Mouse (Mus musculus): Measurements from ENCODE around the gene Fam57a.

Fam57a gene

DNA sequence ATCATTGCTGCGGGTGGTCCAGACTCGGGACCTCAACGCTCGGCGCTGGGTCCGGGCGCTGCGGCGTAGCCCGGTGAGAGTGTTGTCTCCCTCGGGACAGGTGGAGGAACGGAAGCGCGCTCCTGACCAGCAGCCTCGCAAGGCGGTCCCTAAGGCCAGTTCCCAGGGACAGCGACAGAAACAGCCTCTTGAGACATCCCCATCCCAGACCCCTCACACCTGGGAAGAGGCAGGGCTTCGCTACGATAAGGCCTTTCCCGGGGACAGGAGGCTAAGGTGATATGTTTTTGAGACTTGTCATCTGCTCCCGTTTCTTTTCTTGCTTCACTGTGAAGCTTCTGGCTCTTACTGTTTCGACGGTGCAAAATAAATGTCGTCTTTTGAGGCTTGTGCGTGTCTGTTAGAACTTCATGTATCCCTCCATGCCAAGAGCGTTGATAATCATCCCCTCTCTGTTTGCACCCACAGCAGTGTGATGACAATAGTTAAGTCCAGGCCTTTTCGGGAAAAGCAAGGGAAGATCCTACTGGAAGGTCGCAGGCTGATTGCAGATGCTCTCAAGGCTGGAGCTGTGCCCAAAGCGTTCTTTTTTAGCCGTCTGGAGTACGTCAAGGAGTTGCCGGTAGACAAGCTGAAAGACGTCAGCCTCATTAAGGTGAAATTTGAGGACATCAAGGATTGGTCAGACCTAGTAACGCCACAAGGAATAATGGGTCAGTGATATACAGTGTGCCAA, 64.5 kb downstream of the Fam57a start:
- DNase-seq (ENCODE audit: low read depth, low spot score), result no peak

- no peak for DNase-seq (ENCODE audit: low read depth, low spot score)
Measured at GRCm38 (mm10) chr11:76246439-76246838, 67.0 kb downstream of the Fam57a start.

GRCm38 (mm10) chr11:76247239-76247638, 67.8 kb downstream of the Fam57a start:
- DNase-seq (ENCODE audit: low read depth, low spot score), result no peak

GRCm38 (mm10) chr11:76252036-76252435, 72.6 kb downstream of the Fam57a start:
- no peak for DNase-seq (ENCODE audit: low read depth, low spot score)

- DNase-seq (ENCODE audit: low read depth, low spot score), result no peak
Measured at GRCm38 (mm10) chr11:76253145-76253917, 73.9 kb downstream of the Fam57a start.

DNA sequence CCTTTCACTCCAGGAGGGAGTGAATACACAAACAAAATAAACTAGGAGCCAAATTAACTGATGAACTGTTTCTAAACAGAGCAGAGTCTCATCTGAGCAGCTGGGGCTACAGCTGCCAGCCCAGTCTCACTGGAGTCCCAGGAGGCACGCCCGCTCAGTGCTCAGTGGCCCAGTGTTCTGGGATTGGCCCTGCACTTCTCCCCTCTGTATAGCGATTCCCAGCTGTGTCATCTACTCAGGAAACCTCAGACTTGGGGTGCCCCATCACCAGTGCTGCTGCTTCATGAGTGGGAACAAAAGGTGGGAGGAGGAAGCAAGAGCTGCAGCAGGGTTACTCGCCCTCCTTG, 74.4 kb downstream of the Fam57a start:
- no peak for DNase-seq (ENCODE audit: low read depth, low spot score)

DNA sequence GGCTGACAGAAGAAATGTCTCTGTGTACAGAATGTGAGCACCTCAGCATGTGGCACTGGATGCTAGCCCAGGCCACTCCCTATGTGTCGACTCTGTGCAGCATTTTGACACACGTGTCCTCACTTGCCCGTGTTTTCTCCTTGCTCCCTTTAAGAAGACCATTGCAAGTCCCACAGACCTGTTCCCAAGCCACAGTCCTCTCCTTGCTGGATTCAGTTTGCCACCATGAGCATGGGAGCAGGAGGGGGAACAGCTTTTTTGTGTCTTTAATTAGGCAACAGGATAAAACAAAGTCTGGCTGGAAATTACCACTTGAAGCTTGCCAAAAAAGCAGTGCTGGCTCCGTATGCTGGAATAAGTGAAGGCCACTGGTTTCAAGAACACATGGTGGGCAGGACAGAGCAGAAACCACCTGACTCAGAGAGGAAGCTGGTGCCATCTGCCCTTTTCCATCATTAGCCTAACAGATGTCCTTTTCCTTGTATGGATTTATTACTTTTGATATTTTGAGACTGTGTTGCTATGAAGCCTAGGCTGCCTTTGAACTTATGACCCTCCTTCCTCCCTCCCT, 76.0 kb downstream of the Fam57a start:
- no peak for DNase-seq (ENCODE audit: low read depth, low spot score)

DNA sequence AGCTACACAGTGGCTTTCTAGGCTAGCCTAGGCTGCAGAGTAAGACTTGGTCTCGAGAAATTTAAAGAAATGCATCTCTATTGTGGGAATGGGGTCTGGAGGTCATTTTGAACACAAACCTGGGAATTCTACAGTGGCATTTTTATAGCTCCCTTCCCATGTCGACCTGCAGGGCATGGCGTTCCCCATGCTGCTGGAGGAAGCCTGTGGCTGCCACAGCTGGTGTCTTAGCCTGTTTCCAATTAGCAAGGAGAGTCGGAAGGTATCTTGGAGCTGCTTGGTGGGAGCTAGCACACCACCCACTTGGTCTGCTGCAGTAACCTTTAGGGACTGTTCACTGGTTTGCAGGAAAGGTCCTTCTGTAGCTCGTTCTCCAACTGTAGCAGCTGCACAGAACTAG, 76.7 kb downstream of the Fam57a start:
- no peak for DNase-seq (ENCODE audit: low read depth, low spot score)

DNA sequence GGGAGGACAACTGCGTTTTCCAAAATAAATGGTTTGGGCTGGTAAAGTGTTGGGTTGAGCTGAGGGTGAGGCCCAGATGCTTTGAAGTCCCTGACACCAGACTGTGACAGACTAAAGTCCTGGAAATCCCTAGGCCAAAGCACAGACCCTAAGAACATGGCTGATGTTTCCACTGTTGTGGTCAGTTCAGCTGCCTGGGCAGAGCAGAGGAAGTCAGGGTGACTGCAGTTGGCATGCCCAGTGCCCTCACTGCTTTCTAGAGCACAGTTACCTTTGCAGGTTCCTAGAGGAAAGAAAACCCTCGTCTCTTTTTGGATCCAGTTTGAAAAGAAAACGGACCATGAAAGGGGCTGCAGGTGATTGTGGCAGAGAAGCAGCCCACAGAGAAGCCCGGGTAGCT, 77.9 kb downstream of the Fam57a start:
- DNase-seq (ENCODE audit: low read depth, low spot score), result no peak

DNA sequence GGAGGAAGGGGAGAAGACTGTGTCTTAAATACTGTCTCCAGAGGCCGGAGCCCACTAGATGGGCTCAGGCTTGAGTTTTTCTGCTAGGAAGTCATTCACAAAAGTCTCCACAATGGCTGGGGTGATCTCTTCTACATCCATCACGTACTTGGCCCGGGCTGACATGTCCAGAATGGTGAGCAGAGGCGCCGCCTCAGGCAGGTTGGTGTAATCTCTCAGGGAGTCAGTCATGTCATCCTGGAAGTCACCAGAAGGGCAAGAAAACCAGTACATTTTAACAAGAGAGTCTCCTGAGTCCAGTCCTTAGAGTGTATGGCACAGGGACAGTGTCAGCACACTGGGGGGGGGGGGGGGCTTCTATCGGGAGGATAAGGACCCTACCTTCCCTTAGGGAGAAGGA, 79.0 kb downstream of the Fam57a start:
- no peak for DNase-seq (ENCODE audit: low read depth, low spot score)

DNA sequence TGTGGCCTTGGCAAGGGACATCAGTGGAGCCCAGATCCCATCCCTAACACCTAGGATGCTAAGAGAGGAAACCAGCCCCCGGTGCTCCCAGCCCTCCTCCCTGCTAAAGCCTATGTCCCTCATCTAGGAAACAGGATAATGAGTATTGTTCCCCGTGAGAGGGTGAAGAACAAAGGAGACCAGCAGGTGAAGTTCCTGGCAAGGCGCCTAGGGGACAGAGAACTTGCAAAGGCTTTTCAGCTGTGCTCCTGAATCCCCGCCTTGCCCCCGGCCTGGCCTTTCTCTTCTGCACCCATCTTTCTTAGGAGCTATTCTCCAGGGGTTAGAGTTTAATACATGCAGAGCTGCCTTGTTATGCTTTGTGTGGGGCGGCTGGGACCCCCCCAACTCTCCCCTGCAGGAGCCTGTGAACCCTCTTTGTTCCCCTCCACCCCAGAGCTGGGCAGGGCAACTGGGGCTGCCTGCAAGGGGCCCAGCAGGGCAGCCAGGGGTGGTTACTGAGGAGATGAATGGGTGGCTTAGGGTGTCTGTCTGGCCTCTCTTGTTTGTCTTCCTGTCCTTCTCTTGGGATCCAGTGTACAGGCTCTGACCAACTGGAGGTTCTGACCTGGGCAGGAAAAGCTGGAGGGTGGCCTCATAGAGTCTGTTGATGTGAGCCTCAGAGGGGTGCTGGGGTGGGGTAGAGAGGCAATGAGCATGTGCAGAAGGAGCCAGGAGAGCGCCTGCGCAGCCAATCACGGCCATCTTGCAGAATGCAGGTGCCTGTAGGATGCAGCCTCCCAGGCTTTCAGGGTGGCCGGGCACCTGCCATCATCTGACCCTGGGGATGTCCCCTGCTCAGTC, 81.0 kb downstream of the Fam57a start:
- DNase-seq (ENCODE audit: low read depth, low spot score), result no peak

DNA sequence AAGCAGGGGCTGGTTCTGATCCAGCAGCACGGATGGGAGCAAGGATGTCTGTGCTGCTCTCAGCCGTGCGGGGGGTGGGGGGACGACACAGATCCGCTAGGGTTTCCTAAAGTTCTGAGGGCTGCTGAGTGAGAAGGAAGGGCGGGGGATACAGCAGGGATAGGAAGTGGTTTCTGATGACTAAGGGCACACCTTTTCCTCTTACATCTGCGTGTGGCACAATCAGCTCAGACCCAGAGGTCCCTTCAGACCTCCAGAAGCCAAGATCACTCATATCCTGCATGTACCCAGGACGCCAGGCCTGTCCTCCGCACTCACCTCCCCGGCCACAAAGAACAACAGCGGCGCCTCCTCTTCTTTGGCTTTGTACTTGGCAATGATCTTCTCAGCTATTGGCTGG, 81.8 kb downstream of the Fam57a start:
- no peak for DNase-seq (ENCODE audit: low read depth, low spot score)

DNA sequence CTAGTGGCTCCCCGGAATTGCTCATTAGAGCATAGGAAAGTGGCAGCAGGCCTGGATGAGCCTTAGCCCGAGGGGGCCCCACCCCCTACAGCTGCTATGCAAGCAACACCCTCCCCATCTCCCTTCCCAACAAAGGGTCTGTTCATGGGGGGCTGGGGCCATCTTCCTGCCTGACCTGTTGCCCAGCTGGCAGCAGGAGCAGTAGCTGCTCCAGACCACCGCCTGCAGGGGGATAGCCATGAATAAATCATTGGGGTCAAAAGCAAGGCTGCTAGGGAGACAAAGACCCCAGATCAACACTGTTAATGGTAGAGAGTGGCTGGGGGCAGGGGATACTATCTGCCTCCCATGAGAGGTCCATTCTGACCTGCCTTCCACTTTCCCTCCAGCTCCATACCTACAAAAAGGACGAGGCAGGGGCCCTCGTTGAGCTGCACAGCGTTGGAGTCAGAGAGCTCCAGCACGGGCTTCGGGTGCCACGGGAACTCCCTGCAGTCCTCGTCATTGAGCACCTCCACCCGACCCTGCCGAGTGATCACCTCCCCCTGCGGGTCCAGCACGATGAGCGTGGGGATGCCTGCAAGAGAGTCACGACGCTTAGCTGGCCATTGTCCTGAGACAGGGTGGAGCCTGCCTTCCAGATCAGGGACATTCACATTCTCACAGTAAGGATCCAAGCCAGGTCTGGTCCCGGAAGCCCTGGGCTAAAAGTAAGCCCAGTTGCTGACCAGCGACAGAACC, 83.3 kb downstream of the Fam57a start:
- DNase-seq (ENCODE audit: low read depth, low spot score), result no peak

All from WW6 (cell line).